Mouse (Mus musculus): ENCODE data around the gene Gm10318.

The Gm10318 gene

DNA sequence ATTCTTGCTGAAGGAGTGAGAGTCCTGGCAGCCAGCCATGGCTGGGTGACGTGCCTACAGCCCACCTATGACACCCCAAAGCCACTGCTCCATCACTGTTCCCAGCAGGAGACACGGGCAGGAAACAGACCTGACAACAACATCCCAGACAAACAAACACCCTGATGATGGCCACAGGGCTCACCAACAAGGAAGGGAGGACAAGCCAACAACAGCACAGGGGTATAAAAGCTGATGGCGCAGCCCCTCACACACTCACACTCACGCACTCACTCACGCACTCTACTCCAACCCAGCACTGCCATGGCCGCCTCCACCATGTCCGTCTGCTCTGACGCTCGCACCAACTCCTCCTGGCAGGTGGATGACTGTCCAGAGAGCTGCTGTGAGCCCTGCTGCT lies at the start of gene Gm10318:
TSS of gene Gm10318 (plus strand) at position 301 of the 400 bp plus-strand sequence.
- no peak for DNase-seq (ENCODE audit: low spot score in 2 of 2)

GRCm38 (mm10) chr10:77804095-77804494 lies 48.6 kb upstream of the Gm10318 start:
- DNase-seq (ENCODE audit: low spot score in 2 of 2), result no peak

GRCm38 (mm10) chr10:77811743-77812142 lies 40.9 kb upstream of the Gm10318 start, which contains the start of gene Gm9507:
Gene Gm9507 (minus strand): TSS chr10:77811843.
- no peak for DNase-seq (ENCODE audit: low spot score in 2 of 2)

GRCm38 (mm10) chr10:77814382-77814781 lies 38.3 kb upstream of the Gm10318 start, which contains the start of gene Gm2696:
Gene Gm2696 (plus strand): TSS chr10:77814682.
- DNase-seq (ENCODE audit: low spot score in 2 of 2), result no peak

DNA sequence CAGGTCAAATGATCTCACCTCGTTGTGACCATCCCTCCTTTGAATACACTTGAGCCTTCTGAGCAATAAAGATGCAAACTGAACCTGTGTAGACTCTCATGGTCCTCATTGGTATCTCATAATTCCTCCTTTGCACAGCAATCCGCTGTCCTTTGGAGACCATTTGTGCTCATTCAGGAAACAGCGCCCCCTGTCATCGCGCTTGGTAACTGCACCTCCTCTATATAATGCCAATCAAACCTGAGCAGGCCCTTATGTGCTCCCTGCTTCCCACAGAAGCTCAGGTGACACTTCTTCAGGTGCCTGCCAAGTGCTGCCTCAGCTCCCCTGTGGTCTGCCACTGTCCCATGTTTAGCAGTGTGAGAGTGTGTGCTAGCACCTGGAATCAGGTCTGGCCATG lies 37.1 kb upstream of the Gm10318 start:
- DNase-seq (ENCODE audit: low spot score in 2 of 2), result no peak

GRCm38 (mm10) chr10:77818523-77818922 lies 34.1 kb upstream of the Gm10318 start:
- no peak for DNase-seq (ENCODE audit: low spot score in 2 of 2)

- no peak for DNase-seq (ENCODE audit: low spot score in 2 of 2)
These were observed 33.5 kb upstream of the Gm10318 start for GRCm38 (mm10) chr10:77819203-77819602.

GRCm38 (mm10) chr10:77826951-77827350 lies 25.7 kb upstream of the Gm10318 start, which contains the start of gene Krtap10-4:
Gene Krtap10-4 (minus strand): TSS chr10:77827095.
- DNase-seq (ENCODE audit: low spot score in 2 of 2), result no peak

- no peak for DNase-seq (ENCODE audit: low spot score in 2 of 2)
These were observed 17.0 kb upstream of the Gm10318 start, which contains the start of gene Krtap10-10 for GRCm38 (mm10) chr10:77835647-77836046. Gene Krtap10-10 (plus strand): TSS chr10:77835947.

GRCm38 (mm10) chr10:77839006-77839405 lies 13.7 kb upstream of the Gm10318 start:
- DNase-seq (ENCODE audit: low spot score in 2 of 2), result no peak

DNA sequence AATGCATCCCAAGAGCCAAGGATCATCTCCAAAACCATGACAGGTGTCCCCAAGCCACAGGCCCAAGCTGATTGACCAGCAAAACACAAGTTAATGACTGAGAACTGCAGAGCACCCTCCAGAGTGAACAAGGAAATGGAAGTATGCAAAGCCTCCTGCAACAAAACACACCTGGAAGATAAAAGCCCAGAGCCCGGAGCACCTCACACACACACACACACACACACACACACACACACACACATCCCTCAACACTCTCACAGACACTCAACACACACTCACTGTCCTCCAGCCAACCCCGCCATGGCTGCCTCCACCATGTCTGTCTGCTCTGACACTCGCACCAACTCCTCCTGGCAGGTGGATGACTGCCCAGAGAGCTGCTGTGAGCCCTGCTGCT lies 6.2 kb upstream of the Gm10318 start, which contains the start of gene Gm36176:
TSS of gene Gm36176 (plus strand) at position 301 of the 400 bp plus-strand sequence.
- no peak for DNase-seq (ENCODE audit: low spot score in 2 of 2)

DNA sequence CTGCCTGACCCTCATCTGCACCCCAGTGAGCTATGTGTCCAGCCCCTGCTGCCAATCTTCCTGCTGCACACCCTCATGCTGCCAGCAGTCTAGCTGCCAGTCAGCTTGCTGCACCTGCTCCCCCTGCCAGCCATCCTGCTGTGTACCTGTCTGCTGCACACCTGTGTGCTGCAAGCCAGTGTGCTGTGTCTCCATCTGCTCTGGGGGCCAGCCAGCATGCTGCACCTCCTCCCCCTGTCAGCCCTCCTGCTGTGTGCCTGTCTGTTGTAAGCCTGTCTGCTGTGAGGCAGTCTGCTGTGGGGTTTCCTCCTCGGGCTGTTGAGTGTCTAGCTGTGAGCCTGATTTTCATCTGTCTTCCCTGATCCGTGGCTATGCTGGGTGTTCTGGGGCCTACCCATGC lies 5.7 kb upstream of the Gm10318 start:
- DNase-seq (ENCODE audit: low spot score in 2 of 2), result no peak

DNA sequence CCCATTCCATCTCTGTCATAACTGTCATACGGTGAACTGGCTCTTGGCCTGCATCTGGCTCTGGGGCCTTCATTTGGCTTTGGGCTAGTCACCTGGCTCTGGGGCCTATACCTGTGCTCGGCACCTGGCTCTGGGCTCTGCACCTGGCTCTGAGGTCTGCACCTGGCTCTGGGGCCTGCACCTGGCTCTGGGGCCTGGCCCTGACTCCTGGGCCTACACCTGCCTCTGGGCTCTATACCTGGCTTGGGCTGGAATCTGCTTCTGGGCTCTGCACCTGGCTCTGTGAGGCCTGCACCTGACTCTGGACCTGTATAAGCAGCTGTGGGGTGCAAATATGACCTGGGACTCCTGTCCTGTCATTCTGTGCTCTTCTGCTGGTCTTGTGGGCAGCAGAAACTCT lies 5.1 kb upstream of the Gm10318 start:
- no peak for DNase-seq (ENCODE audit: low spot score in 2 of 2)

GRCm38 (mm10) chr10:77861675-77862074 lies 9.0 kb downstream of the Gm10318 start, which contains the start of gene Gm3285:
Gene Gm3285 (plus strand): TSS chr10:77861975.
- DNase-seq (ENCODE audit: low spot score in 2 of 2), result no peak

DNA sequence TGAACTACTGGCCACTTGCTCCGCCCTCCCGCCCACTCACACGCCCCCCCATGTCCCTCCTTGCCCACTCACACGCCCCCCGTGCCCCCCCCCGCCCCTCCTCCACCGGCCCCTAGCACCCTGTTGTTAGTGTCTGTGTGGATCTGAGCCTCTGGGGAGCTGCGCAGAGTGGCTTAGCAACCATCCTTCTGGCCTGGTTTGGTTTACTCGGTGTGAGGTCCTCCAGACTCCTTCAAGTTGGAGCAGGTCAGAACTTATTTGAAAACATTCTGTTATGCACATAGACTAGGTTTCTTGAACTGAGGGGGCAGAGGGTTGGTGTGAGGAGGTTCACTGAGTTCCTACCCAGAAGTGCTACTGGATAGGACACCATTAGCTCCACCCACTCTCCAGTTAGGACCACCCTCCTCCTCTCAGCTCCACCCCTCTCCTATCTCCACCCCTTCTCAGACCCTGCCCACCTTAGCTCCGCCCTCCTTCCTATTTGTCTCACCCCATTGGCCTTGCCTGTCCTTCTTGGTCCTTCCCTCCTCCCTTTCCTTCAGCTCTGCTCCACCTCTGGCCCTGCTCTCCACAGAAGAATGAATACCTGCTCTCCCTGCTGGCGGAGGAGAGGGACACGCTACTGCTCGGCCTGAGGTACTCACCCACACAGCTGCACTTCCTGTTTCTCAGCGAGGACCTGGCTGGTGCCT lies 11.6 kb downstream of the Gm10318 start:
- DNase-seq (ENCODE audit: low spot score in 2 of 2), result no peak

- DNase-seq (ENCODE audit: low spot score in 2 of 2), result no peak
These were observed 12.1 kb downstream of the Gm10318 start for GRCm38 (mm10) chr10:77864762-77865143.

- DNase-seq (ENCODE audit: low spot score in 2 of 2), result no peak
These were observed 14.9 kb downstream of the Gm10318 start for GRCm38 (mm10) chr10:77867546-77867945.

- no peak for DNase-seq (ENCODE audit: low spot score in 2 of 2)
These were observed 17.0 kb downstream of the Gm10318 start for GRCm38 (mm10) chr10:77869651-77870050.

DNA sequence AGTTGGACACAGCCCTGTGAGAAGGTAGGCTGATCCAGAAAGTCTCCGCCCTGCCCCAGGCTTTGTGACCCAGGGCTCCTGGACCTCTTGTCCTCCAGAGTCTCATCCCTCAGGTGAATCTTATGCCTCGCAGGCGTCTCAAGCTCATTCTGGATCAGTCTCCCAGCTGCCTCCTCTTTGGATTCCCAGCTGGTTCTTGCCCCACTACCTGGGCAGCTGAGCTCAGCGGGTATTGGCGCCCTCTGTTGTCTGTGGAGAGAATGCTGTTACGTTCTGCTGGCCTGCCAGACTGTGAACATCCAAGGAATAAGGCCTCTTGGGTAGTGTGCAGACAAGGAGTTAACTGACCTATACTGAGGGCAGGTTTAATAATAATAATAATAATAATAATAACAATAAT lies 26.3 kb downstream of the Gm10318 start:
- DNase-seq (ENCODE audit: low spot score in 2 of 2), result no peak

DNA sequence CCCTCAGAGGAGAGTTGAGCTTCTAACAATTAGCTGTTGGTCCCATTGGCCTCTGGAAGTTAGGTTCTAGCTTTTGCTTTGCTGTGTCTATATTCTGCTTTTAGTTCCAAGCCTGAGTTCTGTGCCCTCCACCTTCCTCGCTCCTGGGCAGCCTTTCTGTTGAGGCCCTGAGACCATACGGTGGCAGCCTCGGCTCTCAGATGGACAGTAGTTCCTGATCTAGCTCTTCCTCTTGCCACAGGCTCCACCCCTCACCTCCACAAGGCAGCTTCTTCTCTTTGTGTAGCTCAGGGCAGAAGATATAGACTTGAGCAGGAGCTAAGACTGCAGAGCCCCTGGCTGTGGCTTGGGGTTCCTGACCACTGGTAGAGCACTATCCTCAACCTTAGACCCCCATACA lies 27.6 kb downstream of the Gm10318 start:
- no peak for DNase-seq (ENCODE audit: low spot score in 2 of 2)

GRCm38 (mm10) chr10:77882553-77882952 lies 29.9 kb downstream of the Gm10318 start:
- no peak for DNase-seq (ENCODE audit: low spot score in 2 of 2)

DNA sequence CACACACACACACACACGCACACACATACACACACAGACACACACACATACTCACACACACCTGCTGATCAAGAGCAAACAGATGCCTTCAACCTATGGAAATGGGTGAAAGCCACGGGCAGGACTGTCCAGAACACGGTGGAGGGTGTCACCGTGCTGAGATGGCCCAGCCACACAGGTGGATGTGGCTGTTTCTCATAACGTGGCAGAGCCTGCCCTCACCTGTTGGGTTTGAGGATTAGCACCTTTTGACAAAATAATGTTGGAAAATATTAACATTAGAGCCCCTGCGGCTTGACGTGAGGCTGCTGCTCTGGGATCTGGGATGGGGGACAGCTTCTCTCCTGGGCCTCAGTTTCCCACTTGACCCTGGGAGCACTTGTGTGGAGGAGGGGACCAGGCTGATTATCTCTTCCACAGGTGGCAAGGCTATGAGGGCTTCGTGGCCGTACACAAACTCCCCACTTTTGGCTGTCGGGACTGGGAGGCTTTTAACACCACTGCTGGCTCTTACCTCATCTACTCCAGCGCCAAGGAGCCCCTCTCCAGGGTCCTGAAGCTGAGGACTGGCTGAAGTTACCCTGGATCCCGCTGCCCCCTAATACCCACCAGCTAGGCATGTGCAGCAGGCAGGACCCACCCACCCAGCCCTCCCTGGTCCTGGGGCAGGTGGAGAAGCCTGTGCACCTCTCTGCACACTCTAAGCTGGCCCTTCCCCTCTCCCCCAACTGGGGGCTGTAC lies 33.5 kb downstream of the Gm10318 start:
- DNase-seq (ENCODE audit: low spot score in 2 of 2), result no peak

Data from frontal cortex, postnatal 10 days (tissue).